Mouse (Mus musculus): ENCODE measurements around the gene Fos. TPM values are rescaled to one million over a fixed set of nuclear protein-coding genes. Genes with fewer than 3 reads are reported as not detected.

Gene Fos
- total and polyA plus RNA-seq, 3 experiments = 4.0 to 18.3 (median 10.2) TPM

DNA sequence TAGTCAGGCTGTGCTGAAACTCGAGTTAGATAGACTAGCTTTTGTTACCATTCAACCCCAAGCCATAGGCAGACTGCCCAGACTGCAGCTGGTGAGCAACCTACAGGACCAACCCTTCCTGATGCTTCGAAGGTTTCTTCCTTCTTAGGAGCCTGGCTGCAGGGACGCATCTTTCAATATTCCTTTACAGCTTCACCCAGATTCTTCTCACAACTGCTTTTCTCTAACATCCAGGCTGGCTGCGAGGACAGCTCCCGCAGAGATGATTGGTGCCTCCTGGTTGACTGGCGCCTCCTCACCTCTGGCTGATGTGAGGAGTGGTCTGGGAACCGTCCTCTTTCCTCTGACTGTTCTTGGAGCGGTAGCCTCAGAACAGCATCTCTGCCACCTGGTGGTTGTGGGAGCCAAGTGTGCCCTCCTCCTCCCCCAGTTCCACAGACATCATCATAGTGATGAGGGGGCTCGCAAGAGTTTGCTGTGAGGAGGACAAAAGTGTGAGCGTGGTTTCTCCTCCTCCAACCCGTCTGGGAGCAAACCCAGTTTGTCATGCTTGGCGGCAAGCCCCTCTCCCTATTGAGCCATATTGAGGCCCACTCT, 14.0 kb downstream of the Fos start:
- Histone ChIP-seq H3K9me3 (replicated peaks) (no peaks in the 10 kb centered on the region), H3K36me3 (replicated peaks) (no peaks in the 10 kb centered on the region), H3K4me1 (ENCODE audit: insufficient read depth, low read depth, low read length) (peaks cover 43% of the 10 kb centered on the region), H3K27me3 (ENCODE audit: insufficient read depth, low read length) (peaks cover 37% of the 10 kb centered on the region), H3K4me3 (ENCODE audit: low read depth, low read length) (peak overlapping the region; percentile 25; the same call in 1 of the 2 replicates)
- 0 out of 2 replicates have a peak, but pooled peaks have one; percentile 30 for ATAC-seq (ENCODE audit: extremely low read depth, insufficient number of reproducible peaks, low FRiP score, poor library complexity, severe bottlenecking)
- TF ChIP-seq GATA1 (IDR thresholded peaks at IDR 0.05; ENCODE audit: borderline replicate concordance, low read length) = no peak
- TF ChIP-seq POLR2AphosphoS5 (IDR thresholded peaks at IDR 0.05; ENCODE audit: insufficient replicate concordance, low read depth, low read length) = no peak
- 0 out of 2 replicates have a peak, but pooled peaks have one; percentile 62 for TF ChIP-seq CTCF (IDR thresholded peaks at IDR 0.05; ENCODE audit: low read depth, low read length)
- no peak for TF ChIP-seq TAL1 (conservative IDR thresholded peaks at IDR 0.05; ENCODE audit: low read depth, low read length)
- no peak for TF ChIP-seq GATA2 (IDR thresholded peaks at IDR 0.05; ENCODE audit: borderline replicate concordance, low read depth, low read length)
- DNase-seq (ENCODE audit: low spot score) = peak; percentile 70

DNA sequence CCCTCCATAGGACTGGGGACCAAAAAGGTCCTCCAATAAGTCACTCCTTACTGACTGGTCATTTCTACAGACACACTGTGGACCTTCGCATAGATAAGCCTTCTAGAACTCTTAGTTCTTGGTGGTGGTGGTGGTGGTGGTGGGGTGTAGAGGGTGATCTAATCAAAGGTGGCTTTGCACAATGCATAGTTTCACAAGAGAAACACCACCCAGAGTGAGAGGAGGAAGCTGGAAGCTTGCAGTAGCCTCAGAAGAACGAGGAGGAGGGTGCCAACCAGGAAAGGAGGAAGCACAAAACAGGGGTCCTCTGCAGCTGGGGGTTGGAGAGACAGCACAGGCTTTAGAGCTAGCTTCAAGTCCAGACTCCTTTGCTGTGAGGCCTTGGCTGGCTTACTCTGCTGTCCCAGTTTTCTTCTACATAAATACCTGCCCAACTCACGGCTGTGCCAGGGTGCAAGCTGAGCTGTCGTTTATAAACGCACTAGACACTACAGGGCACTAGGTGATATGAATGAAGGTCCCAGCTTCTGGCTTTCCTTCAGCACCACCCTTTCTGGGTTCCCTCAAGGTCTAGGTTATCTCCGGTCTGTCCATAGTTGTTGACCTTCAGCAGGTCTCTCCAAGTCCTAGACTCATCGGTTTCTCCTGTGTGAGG, 15.7 kb downstream of the Fos start:
- H3K9me3 ChIP-seq (replicated peaks) = no peaks in the 10 kb centered on the region
- ATAC-seq (ENCODE audit: extremely low read depth, insufficient number of reproducible peaks, low FRiP score, poor library complexity, severe bottlenecking) (no peak), DNase-seq (ENCODE audit: low spot score) (no peak)
- no peak for TF ChIP-seq TAL1 (conservative IDR thresholded peaks at IDR 0.05; ENCODE audit: low read depth, low read length)
- TF ChIP-seq GATA1 (IDR thresholded peaks at IDR 0.05; ENCODE audit: borderline replicate concordance, low read length) = no peak
- TF ChIP-seq POLR2AphosphoS5 (IDR thresholded peaks at IDR 0.05; ENCODE audit: insufficient replicate concordance, low read depth, low read length) = no peak
- TF ChIP-seq CTCF (IDR thresholded peaks at IDR 0.05; ENCODE audit: low read depth, low read length) = no peak
- peaks cover 43% of the 10 kb centered on the region for H3K4me1 ChIP-seq (ENCODE audit: insufficient read depth, low read depth, low read length)
- no peaks in the 10 kb centered on the region for H3K36me3 ChIP-seq (replicated peaks)
- H3K27me3 ChIP-seq (ENCODE audit: insufficient read depth, low read length) = peaks cover 46% of the 10 kb centered on the region
- H3K4me3 ChIP-seq (ENCODE audit: low read depth, low read length) = no peak overlapping the region

DNA sequence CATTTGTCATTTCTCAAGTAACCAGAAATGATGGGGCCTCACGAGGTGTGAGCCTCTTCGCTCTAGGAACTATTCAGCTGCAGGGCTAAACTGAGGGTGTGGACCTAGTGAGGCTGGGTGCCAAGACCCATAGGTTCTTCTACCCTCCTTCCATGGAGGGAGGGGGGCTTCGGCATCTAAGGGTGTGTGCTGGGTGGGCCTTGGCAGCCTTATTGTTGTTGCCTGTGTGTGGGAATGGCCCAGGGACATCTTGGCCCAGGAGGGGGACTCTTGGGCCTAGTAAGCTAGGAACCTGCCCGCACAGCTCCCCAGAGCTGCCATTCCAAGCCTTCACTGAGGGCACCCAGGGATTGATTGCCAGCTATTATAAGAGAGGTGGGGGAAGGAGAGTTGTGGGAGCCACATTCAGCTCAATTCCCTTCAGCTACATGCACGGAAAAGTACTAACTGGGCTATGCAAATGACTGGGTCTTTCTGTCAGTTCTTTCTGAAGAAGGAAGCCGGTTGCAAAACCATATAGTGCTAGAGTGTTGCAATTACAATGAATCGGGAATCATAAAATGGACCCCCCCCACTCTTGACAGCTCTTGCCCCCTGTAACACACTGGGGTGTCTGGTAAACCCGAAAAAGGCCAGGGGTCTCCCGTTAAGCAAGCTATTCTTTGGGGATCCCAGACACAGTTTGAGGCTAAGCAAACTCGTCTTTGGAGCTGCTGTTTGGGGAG, 16.6 kb downstream of the Fos start:
- Histone ChIP-seq H3K9me3 (replicated peaks) (no peaks in the 10 kb centered on the region), H3K27me3 (ENCODE audit: insufficient read depth, low read length) (peaks cover 46% of the 10 kb centered on the region), H3K36me3 (replicated peaks) (no peaks in the 10 kb centered on the region), H3K4me3 (ENCODE audit: low read depth, low read length) (no peak overlapping the region), H3K4me1 (ENCODE audit: insufficient read depth, low read depth, low read length) (peaks cover 40% of the 10 kb centered on the region)
- DNase-seq (ENCODE audit: low spot score) (no peak), ATAC-seq (ENCODE audit: extremely low read depth, insufficient number of reproducible peaks, low FRiP score, poor library complexity, severe bottlenecking) (no peak)
- no peak for TF ChIP-seq GATA1 (IDR thresholded peaks at IDR 0.05; ENCODE audit: borderline replicate concordance, low read length)
- TF ChIP-seq TAL1 (conservative IDR thresholded peaks at IDR 0.05; ENCODE audit: low read depth, low read length) = no peak
- no peak for TF ChIP-seq POLR2AphosphoS5 (IDR thresholded peaks at IDR 0.05; ENCODE audit: insufficient replicate concordance, low read depth, low read length)
- TF ChIP-seq CTCF (IDR thresholded peaks at IDR 0.05; ENCODE audit: low read depth, low read length) = no peak
- no peak for TF ChIP-seq GATA2 (IDR thresholded peaks at IDR 0.05; ENCODE audit: borderline replicate concordance, low read depth, low read length)

DNA sequence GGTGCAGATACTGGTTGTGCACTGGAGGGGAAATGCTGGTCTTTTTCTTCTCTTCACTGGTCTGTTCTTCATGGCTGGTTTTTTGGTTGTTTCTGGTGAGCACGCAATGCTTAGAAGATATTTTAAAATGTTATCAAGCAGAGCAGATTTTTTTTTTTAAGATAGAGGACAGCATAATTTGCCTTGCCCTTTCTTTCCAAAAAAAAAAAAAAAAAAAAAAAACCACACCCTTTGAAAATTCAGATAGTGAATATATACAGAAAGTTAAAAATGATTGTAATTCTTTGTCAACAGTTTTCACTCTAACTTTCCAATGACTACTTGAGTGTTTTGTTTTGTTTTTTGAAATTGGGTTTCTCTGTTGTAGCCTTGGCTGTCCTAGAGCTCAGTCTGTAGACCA, 17.3 kb downstream of the Fos start:
- Histone ChIP-seq H3K9me3 (replicated peaks) (no peaks in the 10 kb centered on the region), H3K4me1 (ENCODE audit: insufficient read depth, low read depth, low read length) (peaks cover 35% of the 10 kb centered on the region), H3K4me3 (ENCODE audit: low read depth, low read length) (no peak overlapping the region), H3K36me3 (replicated peaks) (no peaks in the 10 kb centered on the region), H3K27me3 (ENCODE audit: insufficient read depth, low read length) (peaks cover 46% of the 10 kb centered on the region)
- no peak for ATAC-seq (ENCODE audit: extremely low read depth, insufficient number of reproducible peaks, low FRiP score, poor library complexity, severe bottlenecking)
- DNase-seq (ENCODE audit: low spot score) = no peak
- TF ChIP-seq GATA1 (IDR thresholded peaks at IDR 0.05; ENCODE audit: borderline replicate concordance, low read length) = no peak
- no peak for TF ChIP-seq CTCF (IDR thresholded peaks at IDR 0.05; ENCODE audit: low read depth, low read length)
- no peak for TF ChIP-seq TAL1 (conservative IDR thresholded peaks at IDR 0.05; ENCODE audit: low read depth, low read length)
- no peak for TF ChIP-seq GATA2 (IDR thresholded peaks at IDR 0.05; ENCODE audit: borderline replicate concordance, low read depth, low read length)
- TF ChIP-seq POLR2AphosphoS5 (IDR thresholded peaks at IDR 0.05; ENCODE audit: insufficient replicate concordance, low read depth, low read length) = no peak

DNA sequence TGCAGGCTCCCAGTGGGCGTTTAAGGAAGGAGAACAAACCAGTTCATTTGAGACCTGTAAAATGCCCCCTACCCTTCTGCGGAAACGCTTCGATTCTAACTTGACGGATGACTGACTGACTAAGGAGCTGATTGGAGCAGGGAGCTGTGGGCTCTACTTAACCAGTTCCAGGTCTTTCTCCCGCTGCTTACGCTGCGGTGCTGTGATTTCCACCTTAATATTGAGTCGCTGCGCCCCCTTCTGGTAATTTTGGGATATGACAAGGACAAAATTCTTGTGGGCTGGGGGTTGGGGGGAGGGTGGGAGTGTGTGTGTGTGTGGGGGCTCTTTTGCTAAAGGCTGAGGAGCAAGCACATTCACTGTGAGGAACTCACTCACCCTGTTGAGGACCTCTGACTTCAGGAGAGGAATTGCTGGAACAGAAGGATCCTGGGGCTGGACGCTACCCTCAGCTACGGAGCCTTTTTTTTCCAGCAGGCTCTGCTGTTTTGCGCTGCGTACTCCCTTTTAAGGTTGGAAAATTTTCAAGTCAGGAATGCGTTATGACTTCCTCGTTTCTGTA, 18.5 kb downstream of the Fos start:
- DNase-seq (ENCODE audit: low spot score) = no peak
- Histone ChIP-seq H3K4me3 (ENCODE audit: low read depth, low read length) (no peak overlapping the region), H3K27me3 (ENCODE audit: insufficient read depth, low read length) (peaks cover 43% of the 10 kb centered on the region), H3K9me3 (replicated peaks) (no peaks in the 10 kb centered on the region), H3K36me3 (replicated peaks) (no peaks in the 10 kb centered on the region), H3K4me1 (ENCODE audit: insufficient read depth, low read depth, low read length) (peaks cover 30% of the 10 kb centered on the region)
- ATAC-seq (ENCODE audit: extremely low read depth, insufficient number of reproducible peaks, low FRiP score, poor library complexity, severe bottlenecking) = no peak
- TF ChIP-seq GATA2 (IDR thresholded peaks at IDR 0.05; ENCODE audit: borderline replicate concordance, low read depth, low read length) = no peak
- TF ChIP-seq GATA1 (IDR thresholded peaks at IDR 0.05; ENCODE audit: borderline replicate concordance, low read length) = no peak
- no peak for TF ChIP-seq TAL1 (conservative IDR thresholded peaks at IDR 0.05; ENCODE audit: low read depth, low read length)
- peak; percentile 49; the same call in 1 of the 2 replicates for TF ChIP-seq CTCF (IDR thresholded peaks at IDR 0.05; ENCODE audit: low read depth, low read length)

DNA sequence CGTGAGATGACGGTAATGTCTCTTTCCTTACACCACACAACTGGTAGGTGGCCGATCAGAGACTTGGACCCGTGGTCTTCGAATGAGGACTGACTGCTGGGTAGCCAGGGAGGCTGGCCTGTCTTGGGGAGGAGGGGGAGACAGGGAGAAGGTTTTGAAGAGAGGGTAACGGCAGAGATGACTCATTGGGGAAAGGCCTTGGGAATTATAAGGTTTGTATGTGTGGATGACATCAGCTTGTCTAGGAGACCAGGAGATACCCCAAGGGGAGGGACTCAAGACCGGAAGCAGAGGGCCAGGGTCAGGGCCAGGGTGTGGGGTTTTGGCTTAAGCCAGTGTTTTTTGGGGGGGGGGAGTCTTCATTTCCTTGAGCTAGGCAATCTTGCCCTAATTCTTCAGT, 22.6 kb downstream of the Fos start:
- ATAC-seq (ENCODE audit: extremely low read depth, insufficient number of reproducible peaks, low FRiP score, poor library complexity, severe bottlenecking) (no peak), DNase-seq (ENCODE audit: low spot score) (no peak)
- no peaks in the 10 kb centered on the region for H3K36me3 ChIP-seq (replicated peaks)
- H3K27me3 ChIP-seq (ENCODE audit: insufficient read depth, low read length) = peaks cover 27% of the 10 kb centered on the region
- peaks cover 13% of the 10 kb centered on the region for H3K4me1 ChIP-seq (ENCODE audit: insufficient read depth, low read depth, low read length)
- H3K9me3 ChIP-seq (replicated peaks) = peaks cover 2% of the 10 kb centered on the region
- TF ChIP-seq POLR2AphosphoS5 (IDR thresholded peaks at IDR 0.05; ENCODE audit: insufficient replicate concordance, low read depth, low read length) (no peak), TAL1 (conservative IDR thresholded peaks at IDR 0.05; ENCODE audit: low read depth, low read length) (no peak), CTCF (IDR thresholded peaks at IDR 0.05; ENCODE audit: low read depth, low read length) (no peak), GATA2 (IDR thresholded peaks at IDR 0.05; ENCODE audit: borderline replicate concordance, low read depth, low read length) (no peak), GATA1 (IDR thresholded peaks at IDR 0.05; ENCODE audit: borderline replicate concordance, low read length) (no peak)
- H3K4me3 ChIP-seq (ENCODE audit: low read depth, low read length) = no peak overlapping the region
